Comparison of ENCODE assay signal across 8 mouse cellular contexts in genomic region chr2:34772252-34773235, GRCm38 (mm10). TPM values are rescaled to one million over a fixed set of nuclear protein-coding genes. Genes with fewer than 3 reads are reported as not detected.
DNase-seq lines count a peak whose midpoint lies in the region; ATAC-seq lines count a peak whose summit lies in the region.

No protein-coding gene starts in this region.

- DNase-seq in adrenal gland, adult 8-10 months, result peak; percentile 46
- no peak for DNase-seq in adrenal gland, postnatal 4 days (ENCODE audit: low spot score in 2 of 2)
- peak; percentile 24 for DNase-seq in ovary, adult 18-20 months (ENCODE audit: low spot score)
- no peak for DNase-seq in ovary, postnatal 10 days (ENCODE audit: low spot score)
- peak; percentile 60 for DNase-seq in forebrain, embryonic 14.5 days (ENCODE audit: low spot score)
- DNase-seq in kidney, postnatal 36 days, result peak; percentile 31 to 68
- no peak for DNase-seq in Muller cell, postnatal 12 days (ENCODE audit: inconsistent ontology term)

- peaks cover 45% of the 10 kb centered on the region for H3K36me3 ChIP-seq in forebrain, embryonic 14.5 days (ENCODE audit: control insufficient read depth, insufficient read depth, low read length)
- peaks cover 42% of the 10 kb centered on the region for H3K36me3 ChIP-seq in midbrain, embryonic 12.5 days

- peaks cover 47% of the 10 kb centered on the region for H3K4me1 ChIP-seq in forebrain, embryonic 14.5 days (ENCODE audit: control insufficient read depth, insufficient read depth, low read length)
- peaks cover 49% of the 10 kb centered on the region for H3K4me1 ChIP-seq in midbrain, embryonic 12.5 days

- H3K4me3 ChIP-seq in forebrain, embryonic 14.5 days (ENCODE audit: low read depth, low read length), result peak overlapping the region; percentile 87
- H3K4me3 ChIP-seq in midbrain, embryonic 12.5 days, result peak overlapping the region; percentile 99

- peak overlapping the region; percentile 75 for H3K4me2 ChIP-seq in forebrain, embryonic 14.5 days (ENCODE audit: low read length)
- H3K4me2 ChIP-seq in midbrain, embryonic 12.5 days (replicated peaks), result peak overlapping the region; percentile 70

- peak overlapping the region; percentile 86 for H3K27ac ChIP-seq in forebrain, embryonic 14.5 days (ENCODE audit: low read depth, low read length)
- H3K27ac ChIP-seq in midbrain, embryonic 12.5 days (replicated peaks), result peak overlapping the region; percentile 90

- no peaks in the 10 kb centered on the region for H3K9me3 ChIP-seq in forebrain, embryonic 14.5 days (replicated peaks; ENCODE audit: control insufficient read depth, low read length)
- no peaks in the 10 kb centered on the region for H3K9me3 ChIP-seq in midbrain, embryonic 12.5 days

- peak; percentile 40 for ATAC-seq in forebrain, embryonic 14.5 days
- peak; percentile 21 for ATAC-seq in midbrain, embryonic 12.5 days (ENCODE audit: low FRiP score, low read depth)

- H3K9ac ChIP-seq in forebrain, embryonic 14.5 days (ENCODE audit: low read length), result peak overlapping the region; percentile 96
- peak overlapping the region; percentile 100 for H3K9ac ChIP-seq in midbrain, embryonic 12.5 days (replicated peaks)

- 4% methylated on average over 50 of the region's 50 CpGs for WGBS in forebrain, embryonic 14.5 days
- 4% methylated on average over 50 of the region's 50 CpGs for WGBS in midbrain, embryonic 12.5 days

- H3K27me3 ChIP-seq in forebrain, embryonic 14.5 days (replicated peaks; ENCODE audit: control insufficient read depth, insufficient read depth, low read length), result no peaks in the 10 kb centered on the region
- H3K27me3 ChIP-seq in midbrain, embryonic 12.5 days, result no peaks in the 10 kb centered on the region

RNA-seq across cellular contexts. Expression of gene Hspa5, which starts 0.8 kb away (rescaled TPM):
- total RNA-seq in adrenal gland, adult 8-10 months (2022), result 100 to 1,000 TPM; 553 to 818 (median 637) TPM
- 100 to 1,000 TPM; 449 to 473 TPM for total RNA-seq in adrenal gland, postnatal 4 days (2021)
- 384 and 454 TPM in 2 replicates for polyA plus RNA-seq in forebrain, embryonic 14.5 days (2014; fragmentation: Nextera tagmentation; extraction: Ambion mirVana)
- polyA plus RNA-seq in midbrain, embryonic 12.5 days (2016; fragmentation: Nextera tagmentation; extraction: Ambion mirVana), result 609 and 641 TPM in 2 replicates

RNA-seq across cellular contexts. Expression of gene Gapvd1, which starts 17.5 kb away (rescaled TPM):
- total RNA-seq in adrenal gland, adult 8-10 months (2022), result 10 to 100 TPM; 69.2 to 84.9 (median 78.4) TPM
- 10 to 100 TPM; 69.2 to 79.9 TPM for total RNA-seq in adrenal gland, postnatal 4 days (2021)
- 100 and 105 TPM in 2 replicates for polyA plus RNA-seq in forebrain, embryonic 14.5 days (2014; fragmentation: Nextera tagmentation; extraction: Ambion mirVana)
- 124 and 130 TPM in 2 replicates for polyA plus RNA-seq in midbrain, embryonic 12.5 days (2016; fragmentation: Nextera tagmentation; extraction: Ambion mirVana)

RNA-seq across cellular contexts. Expression of gene Rabepk, which starts 27.2 kb away (rescaled TPM):
- 10 to 100 TPM; 26.4 to 33.2 (median 29.0) TPM for total RNA-seq in adrenal gland, adult 8-10 months (2022)
- total RNA-seq in adrenal gland, postnatal 4 days (2021), result 10 to 100 TPM; 29.7 to 31.4 TPM
- 26.9 and 29.3 TPM in 2 replicates for polyA plus RNA-seq in forebrain, embryonic 14.5 days (2014; fragmentation: Nextera tagmentation; extraction: Ambion mirVana)
- polyA plus RNA-seq in midbrain, embryonic 12.5 days (2016; fragmentation: Nextera tagmentation; extraction: Ambion mirVana), result 20.3 and 24.6 TPM in 2 replicates

RNA-seq across cellular contexts. Expression of gene Fbxw2, which starts 53.6 kb away (rescaled TPM):
- 10 to 100 TPM; 65.3 to 90.7 (median 79.0) TPM for total RNA-seq in adrenal gland, adult 8-10 months (2022)
- total RNA-seq in adrenal gland, postnatal 4 days (2021), result 10 to 100 TPM; 70.4 to 77.6 TPM
- polyA plus RNA-seq in forebrain, embryonic 14.5 days (2014; fragmentation: Nextera tagmentation; extraction: Ambion mirVana), result 78.6 and 78.9 TPM in 2 replicates
- polyA plus RNA-seq in midbrain, embryonic 12.5 days (2016; fragmentation: Nextera tagmentation; extraction: Ambion mirVana), result 81.6 and 85.0 TPM in 2 replicates

Comparison
In these comparisons a context has a peak if more than half of its experiments do, and no peak if none do; other contexts are left out.
1. DNase-seq: peak in adrenal gland, adult 8-10 months (single experiment), ovary, adult 18-20 months (single experiment), forebrain, embryonic 14.5 days (single experiment) and kidney, postnatal 36 days (2 of 2); none in adrenal gland, postnatal 4 days (0 of 2), ovary, postnatal 10 days (single experiment) and Muller cell, postnatal 12 days (single experiment).